Mouse (Mus musculus) hindbrain, embryonic 14.5 days (tissue): ENCODE results near the gene Prph2. TPM values are rescaled to one million over a fixed set of nuclear protein-coding genes. Genes with fewer than 3 reads are reported as not detected.

Experiments
- ATAC-seq: fragments of 200-750 bp; cut with Nextera tagmentation; 2 replicates; pipeline ENCODE4 v1.8.0; 2017; ENCODE audit warnings: moderate number of reproducible peaks, mild to moderate bottlenecking, moderate TSS enrichment, moderate library complexity; ENCODE audit not compliant: low FRiP score
- DNase-seq: peaks from one replicate; pipeline ENCODE4 v3.0.0-alpha.2; 2015; ENCODE audit warnings: low spot score
- H3K27ac ChIP-seq: fragments of 300-500 bp; sonication (generic); 2 replicates; pipeline ENCODE4 v1.5.1; 2014; ENCODE audit warnings: mild to moderate bottlenecking, moderate library complexity
- H3K27me3 ChIP-seq: fragments of 300-500 bp; sonication (generic); 2 replicates; pipeline ENCODE4 v1.6.1; 2014; ENCODE audit warnings: mild to moderate bottlenecking, low read length, mixed read lengths; ENCODE audit not compliant: control insufficient read depth, insufficient read depth
- H3K36me3 ChIP-seq: fragments of 300-500 bp; sonication (generic); replicated peaks from 2 replicates; pipeline ENCODE4 v1.6.1; 2014; ENCODE audit not compliant: control insufficient read depth, insufficient read depth
- H3K4me1 ChIP-seq: fragments of 300-500 bp; sonication (generic); replicated peaks from 2 replicates; pipeline ENCODE4 v1.6.1; 2014; ENCODE audit warnings: antibody characterized with exemption, low read length, mixed read lengths; ENCODE audit not compliant: control insufficient read depth, insufficient read depth
- H3K4me2 ChIP-seq: fragments of 300-500 bp; sonication (generic); replicated peaks from 2 replicates; pipeline ENCODE4 v1.6.1; 2014; ENCODE audit warnings: mild to moderate bottlenecking, moderate library complexity
- H3K4me3 ChIP-seq: fragments of 300-500 bp; sonication (generic); replicated peaks from 2 replicates; pipeline ENCODE4 v1.5.1; 2014; ENCODE audit warnings: mild to moderate bottlenecking, low read length
- H3K9ac ChIP-seq: fragments of 300-500 bp; sonication (generic); 2 replicates; pipeline ENCODE4 v1.6.1; 2014
- H3K9me3 ChIP-seq: fragments of 300-500 bp; sonication (generic); 2 replicates; pipeline ENCODE4 v1.6.1; 2016; ENCODE audit warnings: low read length; ENCODE audit not compliant: control insufficient read depth
- WGBS: fragments of 180-500 bp; shearing (Covaris S2); extraction: QIAGEN DNeasy Blood & Tissue Kit; methylation state at CpG from one replicate; pipeline ENCODE4 v1.1.7; 2014; 5-methylcytosine and 5-hydroxymethylcytosine counted together
- polyA plus RNA-seq: library from polyadenylated mRNA; unstranded; fragments of >200 nt; fragmentation: Nextera tagmentation; extraction: Ambion mirVana; gene quantifications from 2 replicates; pipeline ENCODE4 v1.2.1, GENCODE M21; 2014

Prph2 gene
- polyA plus RNA-seq, 1 experiment from 2014 or later, result not detected

GRCm38 (mm10) chr17:46915129-46915528 lies 4.9 kb downstream of the Prph2 start:
- 58% methylated on average over 3 of the region's 3 CpGs for WGBS

GRCm38 (mm10) chr17:46918951-46919350 lies 8.7 kb downstream of the Prph2 start:
- ATAC-seq, result no peak
- WGBS, result 51% methylated on average over 4 of the region's 4 CpGs
- no peak overlapping the region for H3K9ac ChIP-seq

More at GRCm38 (mm10) chr17:46915129-46915528, 4.9 kb downstream of the Prph2 start:
- no peaks in the 10 kb centered on the region for H3K9me3 ChIP-seq
- H3K9ac ChIP-seq, result no peak overlapping the region
- H3K4me1 ChIP-seq, result peaks cover 2% of the 10 kb centered on the region; the same call in 1 of the 2 replicates
- H3K27ac ChIP-seq, result no peak overlapping the region
- H3K4me3 ChIP-seq, result no peak overlapping the region
- no peaks in the 10 kb centered on the region for H3K36me3 ChIP-seq
- H3K27me3 ChIP-seq, result no peaks in the 10 kb centered on the region
- no peak for DNase-seq
- ATAC-seq, result no peak
- H3K4me2 ChIP-seq, result no peak overlapping the region

GRCm38 (mm10) chr17:46920855-46921254 lies 10.6 kb downstream of the Prph2 start:
- DNase-seq (no peak), ATAC-seq (no peak)
- 70% methylated on average over 6 of the region's 6 CpGs for WGBS
- Histone ChIP-seq H3K4me1 (no peaks in the 10 kb centered on the region; the same call in 1 of the 2 replicates), H3K9ac (no peak overlapping the region), H3K4me2 (no peak overlapping the region), H3K4me3 (no peak overlapping the region), H3K9me3 (no peaks in the 10 kb centered on the region), H3K27ac (no peak overlapping the region), H3K36me3 (no peaks in the 10 kb centered on the region), H3K27me3 (no peaks in the 10 kb centered on the region)

More at GRCm38 (mm10) chr17:46918951-46919350, 8.7 kb downstream of the Prph2 start:
- no peak overlapping the region for H3K4me2 ChIP-seq
- no peak overlapping the region for H3K4me3 ChIP-seq
- no peaks in the 10 kb centered on the region for H3K9me3 ChIP-seq
- no peaks in the 10 kb centered on the region for H3K27me3 ChIP-seq
- DNase-seq, result no peak
- H3K4me1 ChIP-seq, result no peaks in the 10 kb centered on the region; the same call in 1 of the 2 replicates
- H3K27ac ChIP-seq, result no peak overlapping the region
- H3K36me3 ChIP-seq, result no peaks in the 10 kb centered on the region

- no peaks in the 10 kb centered on the region for H3K27me3 ChIP-seq
- no peak overlapping the region for H3K9ac ChIP-seq
- no peak for DNase-seq
- no peak for ATAC-seq
- no peak overlapping the region for H3K4me3 ChIP-seq
- no peak overlapping the region for H3K4me2 ChIP-seq
- H3K36me3 ChIP-seq, result peaks cover 34% of the 10 kb centered on the region
- H3K4me1 ChIP-seq, result no peaks in the 10 kb centered on the region
- H3K9me3 ChIP-seq, result no peaks in the 10 kb centered on the region
- no peak overlapping the region for H3K27ac ChIP-seq
- WGBS, result 60% methylated on average over 6 of the region's 6 CpGs
Measured at GRCm38 (mm10) chr17:46926192-46926591, 15.9 kb downstream of the Prph2 start.

GRCm38 (mm10) chr17:46926941-46927340 lies 16.7 kb downstream of the Prph2 start:
- 70% methylated on average over 3 of the region's 3 CpGs for WGBS
- Histone ChIP-seq H3K27me3 (no peaks in the 10 kb centered on the region), H3K9ac (no peak overlapping the region), H3K27ac (no peak overlapping the region), H3K4me3 (no peak overlapping the region), H3K9me3 (no peaks in the 10 kb centered on the region), H3K36me3 (peaks cover 42% of the 10 kb centered on the region), H3K4me1 (no peaks in the 10 kb centered on the region), H3K4me2 (no peak overlapping the region)
- DNase-seq (no peak), ATAC-seq (no peak)

GRCm38 (mm10) chr17:46927781-46928180 lies 17.5 kb downstream of the Prph2 start:
- Histone ChIP-seq H3K27me3 (no peaks in the 10 kb centered on the region), H3K9ac (no peak overlapping the region), H3K4me2 (no peak overlapping the region), H3K9me3 (no peaks in the 10 kb centered on the region), H3K4me3 (no peak overlapping the region), H3K36me3 (peaks cover 50% of the 10 kb centered on the region), H3K4me1 (no peaks in the 10 kb centered on the region), H3K27ac (no peak overlapping the region)
- ATAC-seq, result no peak
- WGBS, result 94% methylated on average over 5 of the region's 5 CpGs
- DNase-seq, result no peak

GRCm38 (mm10) chr17:46929277-46929676 lies 19.0 kb downstream of the Prph2 start:
- Histone ChIP-seq H3K9me3 (no peaks in the 10 kb centered on the region), H3K27me3 (no peaks in the 10 kb centered on the region), H3K4me3 (no peak overlapping the region), H3K4me2 (no peak overlapping the region), H3K27ac (no peak overlapping the region), H3K9ac (no peak overlapping the region), H3K4me1 (no peaks in the 10 kb centered on the region), H3K36me3 (peaks cover 65% of the 10 kb centered on the region)
- DNase-seq (no peak), ATAC-seq (no peak)
- 88% methylated on average over 12 of the region's 12 CpGs for WGBS

GRCm38 (mm10) chr17:46929897-46930296 lies 19.6 kb downstream of the Prph2 start:
- ATAC-seq, result no peak
- 97% methylated on average over 7 of the region's 7 CpGs for WGBS
- no peak for DNase-seq
- H3K27ac ChIP-seq, result no peak overlapping the region
- H3K4me1 ChIP-seq, result no peaks in the 10 kb centered on the region
- H3K27me3 ChIP-seq, result no peaks in the 10 kb centered on the region
- no peak overlapping the region for H3K4me3 ChIP-seq
- peaks cover 71% of the 10 kb centered on the region for H3K36me3 ChIP-seq
- no peak overlapping the region for H3K4me2 ChIP-seq
- no peaks in the 10 kb centered on the region for H3K9me3 ChIP-seq
- no peak overlapping the region for H3K9ac ChIP-seq

GRCm38 (mm10) chr17:46932961-46933360 lies 22.7 kb downstream of the Prph2 start:
- Histone ChIP-seq H3K4me1 (no peaks in the 10 kb centered on the region), H3K36me3 (peaks cover 98% of the 10 kb centered on the region), H3K4me2 (no peak overlapping the region), H3K9ac (no peak overlapping the region), H3K9me3 (no peaks in the 10 kb centered on the region), H3K4me3 (no peak overlapping the region), H3K27ac (no peak overlapping the region), H3K27me3 (no peaks in the 10 kb centered on the region)
- 95% methylated on average over 5 of the region's 5 CpGs for WGBS
- ATAC-seq (no peak), DNase-seq (no peak)
